Mouse (Mus musculus): Measurements from ENCODE around the gene Ceacam20. TPM values are rescaled to one million over a fixed set of nuclear protein-coding genes. Genes with fewer than 3 reads are reported as not detected.

Gene Ceacam20
- polyA plus RNA-seq, 1 experiment from 2014 or later = not detected

- no peak for TF ChIP-seq CTCF (IDR thresholded peaks at IDR 0.05; ENCODE audit: low read depth)
- Histone ChIP-seq H3K4me1 (replicated peaks; ENCODE audit: insufficient read depth, low read length) (no peaks in the 10 kb centered on the region), H3K9me3 (replicated peaks; ENCODE audit: low read length) (no peaks in the 10 kb centered on the region), H3K27ac (no peak overlapping the region), H3K9ac (ENCODE audit: low read depth, low read length) (no peak overlapping the region), H3K36me3 (ENCODE audit: insufficient read depth, low read length) (no peaks in the 10 kb centered on the region), H3K4me3 (replicated peaks; ENCODE audit: low read depth, low read length) (no peak overlapping the region), H3K4me2 (ENCODE audit: low read length) (no peak overlapping the region), H3K27me3 (ENCODE audit: insufficient read depth, low read length) (no peaks in the 10 kb centered on the region)
- no peak for DNase-seq (ENCODE audit: low spot score)
- WGBS = 69% methylated on average over 2 of the region's 2 CpGs
- no peak for ATAC-seq (replicated peaks; ENCODE audit: low FRiP score, low read depth)
Measured at GRCm38 (mm10) chr7:20009987-20010386, 44.8 kb downstream of the Ceacam20 start.

Other genes with a start within 250 kb of the Ceacam20 start
- 163 and 167 TPM in 2 replicates for gene Tomm40, start 250.0 kb upstream of the Ceacam20 start, polyA plus RNA-seq (2015; fragmentation: Nextera tagmentation; extraction: Ambion mirVana)
- 112 and 114 TPM in 2 replicates for gene Nectin2, start 214.9 kb upstream of the Ceacam20 start, polyA plus RNA-seq (2015; fragmentation: Nextera tagmentation; extraction: Ambion mirVana)
- gene Bcam, start 194.4 kb upstream of the Ceacam20 start, polyA plus RNA-seq (2015; fragmentation: Nextera tagmentation; extraction: Ambion mirVana) = 378 and 394 TPM in 2 replicates
- gene Cblc, start 168.6 kb upstream of the Ceacam20 start, polyA plus RNA-seq (2015; fragmentation: Nextera tagmentation; extraction: Ambion mirVana) = 14.6 and 16.9 TPM in 2 replicates
- gene Bcl3, start 142.6 kb upstream of the Ceacam20 start, polyA plus RNA-seq (2015; fragmentation: Nextera tagmentation; extraction: Ambion mirVana) = 3.5 and 3.8 TPM in 2 replicates
- gene Gm19345, start 113.4 kb upstream of the Ceacam20 start, polyA plus RNA-seq (2015; fragmentation: Nextera tagmentation; extraction: Ambion mirVana) = not detected in 2 replicates
- not detected in 2 replicates for gene Ceacam16, start 104.1 kb upstream of the Ceacam20 start, polyA plus RNA-seq (2015; fragmentation: Nextera tagmentation; extraction: Ambion mirVana)
- gene Ceacam19, start 77.4 kb upstream of the Ceacam20 start, polyA plus RNA-seq (2015; fragmentation: Nextera tagmentation; extraction: Ambion mirVana) = 0.08 and 0.13 TPM in 2 replicates
- 7.3 and 7.8 TPM in 2 replicates for gene Pvr, start 44.3 kb upstream of the Ceacam20 start, polyA plus RNA-seq (2015; fragmentation: Nextera tagmentation; extraction: Ambion mirVana)
- gene Igsf23, start 14.7 kb upstream of the Ceacam20 start, polyA plus RNA-seq (2015; fragmentation: Nextera tagmentation; extraction: Ambion mirVana) = 0.10 and 0.13 TPM in 2 replicates
- not detected in 2 replicates for gene Nlrp9b, start 26.1 kb downstream of the Ceacam20 start, polyA plus RNA-seq (2015; fragmentation: Nextera tagmentation; extraction: Ambion mirVana)
- not detected in 2 replicates for gene Vmn1r91, start 134.3 kb downstream of the Ceacam20 start, polyA plus RNA-seq (2015; fragmentation: Nextera tagmentation; extraction: Ambion mirVana)
- not detected in 2 replicates for gene Gm16442, start 157.2 kb downstream of the Ceacam20 start, polyA plus RNA-seq (2015; fragmentation: Nextera tagmentation; extraction: Ambion mirVana)
- not detected in 2 replicates for gene Vmn1r93, start 173.7 kb downstream of the Ceacam20 start, polyA plus RNA-seq (2015; fragmentation: Nextera tagmentation; extraction: Ambion mirVana)
- not detected in 2 replicates for gene Vmn1r94, start 203.0 kb downstream of the Ceacam20 start, polyA plus RNA-seq (2015; fragmentation: Nextera tagmentation; extraction: Ambion mirVana)
- gene Vmn1r95, start 228.3 kb downstream of the Ceacam20 start, polyA plus RNA-seq (2015; fragmentation: Nextera tagmentation; extraction: Ambion mirVana) = not detected in 2 replicates
- not detected in 2 replicates for gene Gm6164, start 240.2 kb downstream of the Ceacam20 start, polyA plus RNA-seq (2015; fragmentation: Nextera tagmentation; extraction: Ambion mirVana)

Data from kidney, postnatal 0 days (tissue).